Mouse (Mus musculus): ENCODE measurements around the gene Klf16.

The Klf16 gene

GRCm38 (mm10) chr10:80577195-80578130, at the start of gene Klf16:
Gene Klf16 (minus strand): TSS chr10:80577321.
- peak; percentile 92 for DNase-seq (ENCODE audit: low read depth, low spot score)

- DNase-seq (ENCODE audit: low read depth, low spot score) = no peak
Observed at GRCm38 (mm10) chr10:80625764-80626163, 48.6 kb upstream of the Klf16 start.

GRCm38 (mm10) chr10:80623457-80624191, 46.5 kb upstream of the Klf16 start:
- DNase-seq (ENCODE audit: low read depth, low spot score) = peak; percentile 67

GRCm38 (mm10) chr10:80622661-80623456, 45.7 kb upstream of the Klf16 start, which contains the start of gene Csnk1g2:
Gene Csnk1g2 (plus strand): TSS chr10:80622838.
- DNase-seq (ENCODE audit: low read depth, low spot score) = no peak

GRCm38 (mm10) chr10:80621940-80622660, 45.0 kb upstream of the Klf16 start:
- DNase-seq (ENCODE audit: low read depth, low spot score) = peak; percentile 100

- DNase-seq (ENCODE audit: low read depth, low spot score) = no peak
Observed at GRCm38 (mm10) chr10:80621690-80621939, 44.5 kb upstream of the Klf16 start.

GRCm38 (mm10) chr10:80620796-80621689, 43.9 kb upstream of the Klf16 start:
- DNase-seq (ENCODE audit: low read depth, low spot score) = no peak

GRCm38 (mm10) chr10:80620365-80620764, 43.2 kb upstream of the Klf16 start:
- DNase-seq (ENCODE audit: low read depth, low spot score) = no peak

GRCm38 (mm10) chr10:80619465-80620244, 42.5 kb upstream of the Klf16 start:
- no peak for DNase-seq (ENCODE audit: low read depth, low spot score)

- DNase-seq (ENCODE audit: low read depth, low spot score) = no peak
Observed at GRCm38 (mm10) chr10:80618181-80618580, 41.1 kb upstream of the Klf16 start.

GRCm38 (mm10) chr10:80614351-80614750, 37.2 kb upstream of the Klf16 start:
- no peak for DNase-seq (ENCODE audit: low read depth, low spot score)

- no peak for DNase-seq (ENCODE audit: low read depth, low spot score)
Observed at GRCm38 (mm10) chr10:80613821-80614220, 36.7 kb upstream of the Klf16 start.

- no peak for DNase-seq (ENCODE audit: low read depth, low spot score)
Observed at GRCm38 (mm10) chr10:80611905-80612304, 34.8 kb upstream of the Klf16 start.

- peak; percentile 57 for DNase-seq (ENCODE audit: low read depth, low spot score)
Observed at GRCm38 (mm10) chr10:80611024-80611423, 33.9 kb upstream of the Klf16 start.

GRCm38 (mm10) chr10:80610116-80610785, 33.1 kb upstream of the Klf16 start:
- DNase-seq (ENCODE audit: low read depth, low spot score) = no peak

- no peak for DNase-seq (ENCODE audit: low read depth, low spot score)
Observed at GRCm38 (mm10) chr10:80609269-80609924, 32.3 kb upstream of the Klf16 start.

- DNase-seq (ENCODE audit: low read depth, low spot score) = no peak
Observed at GRCm38 (mm10) chr10:80608435-80608834, 31.3 kb upstream of the Klf16 start.

GRCm38 (mm10) chr10:80606737-80607350, 29.7 kb upstream of the Klf16 start:
- no peak for DNase-seq (ENCODE audit: low read depth, low spot score)
